Mouse (Mus musculus) limb, embryonic 12.5 days (tissue): ENCODE results near the gene Capns1. TPM values are rescaled to one million over a fixed set of nuclear protein-coding genes. Genes with fewer than 3 reads are reported as not detected.
"Not testable (repeated sequence)": the region's sequence is repeated elsewhere in the genome, so short reads cannot be mapped to it uniquely, and the experiment has no call there.

Experiments used
- ATAC-seq: fragments of 200-750 bp; cut with Nextera tagmentation; 2 replicates; pipeline ENCODE4 v1.8.0; 2017; ENCODE audit warnings: low read depth, moderate TSS enrichment; ENCODE audit not compliant: insufficient number of reproducible peaks, insufficient read depth, low FRiP score, low TSS enrichment
- H3K27ac ChIP-seq: fragments of 300-500 bp; sonication (generic); 2 replicates; pipeline ENCODE4 v1.5.1; 2016; ENCODE audit warnings: mild to moderate bottlenecking, moderate library complexity
- H3K27me3 ChIP-seq: fragments of 300-500 bp; sonication (generic); 2 replicates; pipeline ENCODE4 v1.6.1; 2016; ENCODE audit warnings: mild to moderate bottlenecking, moderate library complexity
- H3K36me3 ChIP-seq: fragments of 300-500 bp; sonication (generic); 2 replicates; pipeline ENCODE4 v1.6.1; 2016; ENCODE audit warnings: mild to moderate bottlenecking, moderate library complexity
- H3K4me1 ChIP-seq: fragments of 300-500 bp; sonication (generic); replicated peaks from 2 replicates; pipeline ENCODE4 v1.6.1; 2016
- H3K4me2 ChIP-seq: fragments of 300-500 bp; sonication (generic); 2 replicates; pipeline ENCODE4 v1.6.1; 2016; ENCODE audit warnings: mild to moderate bottlenecking, moderate library complexity
- H3K4me3 ChIP-seq: fragments of 300-500 bp; sonication (generic); replicated peaks from 2 replicates; pipeline ENCODE4 v1.5.1; 2016; ENCODE audit warnings: mild to moderate bottlenecking
- H3K9ac ChIP-seq: fragments of 300-500 bp; sonication (generic); replicated peaks from 2 replicates; pipeline ENCODE4 v1.6.1; 2016; ENCODE audit warnings: mild to moderate bottlenecking, moderate library complexity
- H3K9me3 ChIP-seq: fragments of 300-500 bp; sonication (generic); 2 replicates; pipeline ENCODE4 v1.6.1; 2016; ENCODE audit warnings: mild to moderate bottlenecking, moderate library complexity
- WGBS: fragments of 180-500 bp; shearing (Covaris S2); methylation state at CpG from one replicate; pipeline ENCODE4 v1.1.7; 2016; 5-methylcytosine and 5-hydroxymethylcytosine counted together
- polyA plus RNA-seq: library from polyadenylated mRNA; unstranded; fragments of >200 nt; fragmentation: Nextera tagmentation; extraction: Ambion mirVana; gene quantifications from 2 replicates; pipeline ENCODE4 v1.2.1, GENCODE M21; 2016

Gene Capns1
- polyA plus RNA-seq, 1 experiment from 2014 or later: 77.9 TPM

DNA sequence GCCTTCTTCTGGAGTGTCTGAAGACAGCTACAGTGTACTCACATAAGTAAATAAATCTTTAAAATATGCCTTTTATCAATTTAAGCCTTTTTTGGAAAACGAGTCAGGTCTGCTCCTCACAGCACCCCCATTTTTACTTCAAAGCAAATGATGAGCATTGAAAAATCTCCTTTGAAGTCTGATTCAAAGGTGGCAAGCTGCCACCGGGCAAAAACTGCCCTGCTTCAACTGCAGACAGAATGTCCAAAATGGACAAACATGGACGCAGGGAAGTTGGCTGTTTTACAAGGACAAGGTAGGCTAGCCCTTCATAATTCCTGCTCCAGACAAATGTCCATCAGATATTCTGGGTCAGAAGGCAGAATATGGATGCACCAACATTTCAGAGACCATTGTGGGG is 22.8 kb upstream of the Capns1 start:
- 86% methylated on average over 3 of the region's 3 CpGs for WGBS

DNA sequence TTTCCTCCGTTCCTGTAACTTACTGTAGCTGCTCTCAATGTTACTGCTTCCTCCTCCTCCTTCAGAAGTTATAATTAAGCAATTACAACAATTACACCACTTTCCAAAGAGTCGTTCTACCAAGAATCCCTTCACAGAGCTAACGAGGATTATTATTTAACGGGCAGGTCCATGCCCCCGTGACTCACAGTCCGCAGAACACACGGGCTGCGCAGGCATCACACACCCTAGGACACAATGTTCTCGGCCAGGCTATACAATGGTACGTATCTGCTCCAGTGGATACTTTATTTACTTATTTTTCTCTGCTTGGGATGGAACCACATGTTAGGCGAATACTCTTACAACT is 21.4 kb upstream of the Capns1 start:
- peak overlapping the region; percentile 49 for H3K4me3 ChIP-seq
- WGBS: 22% methylated on average over 11 of the region's 11 CpGs
- peaks cover 4% of the 10 kb centered on the region for H3K4me1 ChIP-seq
- H3K27ac ChIP-seq: peak overlapping the region; percentile 41; the same call in 1 of the 2 replicates
- no peaks in the 10 kb centered on the region for H3K27me3 ChIP-seq
- peak overlapping the region; percentile 57 for H3K9ac ChIP-seq
- H3K9me3 ChIP-seq: no peaks in the 10 kb centered on the region
- no peak for ATAC-seq
- H3K4me2 ChIP-seq: peak overlapping the region; percentile 92
- H3K36me3 ChIP-seq: peaks cover 29% of the 10 kb centered on the region

More for the DNA sequence above, 22.8 kb upstream of the Capns1 start:
- Histone ChIP-seq H3K4me2 (no peak overlapping the region), H3K9me3 (no peaks in the 10 kb centered on the region), H3K36me3 (peaks cover 42% of the 10 kb centered on the region), H3K4me3 (no peak overlapping the region), H3K27me3 (no peaks in the 10 kb centered on the region), H3K4me1 (peaks cover 4% of the 10 kb centered on the region), H3K9ac (no peak overlapping the region), H3K27ac (no peak overlapping the region)
- ATAC-seq: no peak

DNA sequence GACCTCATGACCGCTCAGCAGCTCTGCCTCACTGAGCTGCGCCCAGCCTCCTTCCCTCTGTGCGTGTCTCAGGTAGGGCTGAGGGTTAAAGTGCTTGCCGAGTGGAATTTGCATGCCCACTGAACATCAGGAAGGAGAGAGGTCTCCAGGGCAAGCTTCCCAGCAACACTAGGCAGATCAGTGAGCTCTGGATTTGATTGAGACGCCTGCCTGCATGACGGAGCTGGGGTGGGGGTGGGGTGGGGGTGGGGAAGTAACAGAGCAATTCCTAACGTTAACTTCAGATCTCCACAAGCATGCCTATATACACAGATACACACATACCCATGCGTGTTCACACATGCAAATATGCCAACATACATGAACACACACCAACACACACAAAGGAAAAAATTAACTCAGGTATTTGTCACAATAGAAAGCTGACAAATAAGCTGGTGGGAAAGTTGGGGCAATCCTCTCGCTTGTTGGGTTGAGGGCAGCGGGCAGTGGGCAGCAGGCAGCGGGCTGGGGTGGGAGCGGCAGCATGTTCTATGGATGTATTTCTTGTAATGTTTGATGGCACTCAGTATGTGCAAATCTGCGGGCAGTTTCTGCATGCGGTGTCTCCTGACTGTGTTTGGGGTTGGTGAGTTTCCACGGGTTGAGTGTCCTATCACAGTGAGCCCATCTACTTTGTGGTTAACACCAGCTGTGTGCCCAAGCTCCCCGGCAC is 20.8 kb upstream of the Capns1 start:
- Histone ChIP-seq H3K9me3 (no peaks in the 10 kb centered on the region), H3K4me1 (peaks cover 4% of the 10 kb centered on the region), H3K9ac (peak overlapping the region; percentile 57), H3K4me3 (peak overlapping the region; percentile 49), H3K4me2 (peak overlapping the region; percentile 92), H3K27ac (peak overlapping the region; percentile 62), H3K36me3 (peaks cover 24% of the 10 kb centered on the region), H3K27me3 (no peaks in the 10 kb centered on the region)
- 6% methylated on average over 16 of the region's 16 CpGs for WGBS
- ATAC-seq: peak; percentile 64; the same call in 1 of the 2 replicates

DNA sequence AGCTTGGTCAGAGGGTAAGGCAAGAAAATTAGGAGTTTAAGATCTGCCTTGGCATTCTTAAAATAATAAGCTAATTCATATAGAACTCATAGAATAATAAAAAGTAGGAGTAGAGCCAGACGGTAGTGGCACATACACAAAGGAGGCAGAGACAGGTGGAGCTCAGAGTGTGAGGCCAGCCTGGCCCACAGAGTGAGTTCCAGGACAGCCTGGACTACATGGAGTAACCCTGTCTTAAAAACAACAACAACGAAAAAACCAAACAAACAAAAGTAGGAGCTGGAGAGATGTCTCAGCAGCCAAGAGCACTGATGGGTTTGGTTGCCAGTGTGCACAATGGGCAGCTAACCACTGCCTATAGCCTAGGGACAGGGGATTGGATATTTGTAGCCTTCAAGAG is 18.7 kb upstream of the Capns1 start:
- H3K4me1 ChIP-seq: peaks cover 4% of the 10 kb centered on the region
- no peak overlapping the region for H3K9ac ChIP-seq
- no peaks in the 10 kb centered on the region for H3K27me3 ChIP-seq
- peaks cover 2% of the 10 kb centered on the region; the same call in 1 of the 2 replicates for H3K36me3 ChIP-seq
- H3K9me3 ChIP-seq: no peaks in the 10 kb centered on the region
- no peak overlapping the region for H3K4me2 ChIP-seq
- ATAC-seq: no peak
- WGBS: 74% methylated on average over 2 of the region's 2 CpGs
- no peak overlapping the region for H3K27ac ChIP-seq
- H3K4me3 ChIP-seq: no peak overlapping the region

DNA sequence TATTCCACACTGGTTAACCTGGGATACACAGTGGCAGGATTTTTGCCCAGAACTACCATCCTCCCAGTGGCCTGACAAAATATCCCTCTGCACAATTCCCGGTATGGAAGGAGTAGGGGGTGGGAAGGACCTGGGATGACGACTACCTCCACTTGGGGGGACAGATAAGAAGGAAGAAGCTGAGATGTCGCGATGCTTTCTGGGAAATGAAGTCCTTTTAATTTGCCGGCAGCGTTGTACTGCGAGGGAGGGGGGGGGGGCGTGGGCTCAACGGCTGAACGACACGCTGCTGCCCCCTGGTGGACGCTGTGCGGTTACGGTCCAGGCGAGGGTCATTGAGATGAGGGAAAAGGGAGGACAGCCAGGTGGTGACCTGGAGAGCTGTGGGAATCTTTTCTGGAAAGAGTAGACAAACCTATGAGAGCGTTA is 18.1 kb upstream of the Capns1 start:
- ATAC-seq: peak; percentile 60
- Histone ChIP-seq H3K9me3 (no peaks in the 10 kb centered on the region), H3K4me2 (peak overlapping the region; percentile 44), H3K4me1 (peaks cover 4% of the 10 kb centered on the region), H3K27ac (no peak overlapping the region), H3K27me3 (no peaks in the 10 kb centered on the region), H3K36me3 (no peaks in the 10 kb centered on the region), H3K4me3 (0 out of 2 replicates have a peak overlapping the region, but pooled peaks have one; percentile 12), H3K9ac (no peak overlapping the region)
- WGBS: 1% methylated on average over 16 of the region's 16 CpGs

DNA sequence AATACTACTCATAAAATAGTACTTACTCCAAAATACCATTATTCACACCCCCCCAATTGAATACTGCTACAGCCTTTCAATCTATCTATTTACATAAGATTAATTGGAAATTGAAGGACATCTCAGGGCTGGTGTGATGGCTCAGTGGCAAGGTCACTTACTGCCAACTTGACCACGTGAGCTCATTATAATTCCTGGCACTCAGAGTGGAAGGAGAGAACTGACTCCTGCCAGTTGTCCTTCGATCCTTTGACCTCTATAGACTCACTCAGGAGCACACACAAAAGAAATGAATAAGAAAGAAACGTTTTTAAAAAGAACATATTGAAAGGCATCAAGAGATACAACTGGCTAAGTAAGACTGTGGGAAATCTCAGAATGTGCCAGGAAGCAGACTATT is 17.3 kb upstream of the Capns1 start:
- 89% methylated on average over 3 of the region's 3 CpGs for WGBS
- H3K4me3 ChIP-seq: no peak overlapping the region

DNA sequence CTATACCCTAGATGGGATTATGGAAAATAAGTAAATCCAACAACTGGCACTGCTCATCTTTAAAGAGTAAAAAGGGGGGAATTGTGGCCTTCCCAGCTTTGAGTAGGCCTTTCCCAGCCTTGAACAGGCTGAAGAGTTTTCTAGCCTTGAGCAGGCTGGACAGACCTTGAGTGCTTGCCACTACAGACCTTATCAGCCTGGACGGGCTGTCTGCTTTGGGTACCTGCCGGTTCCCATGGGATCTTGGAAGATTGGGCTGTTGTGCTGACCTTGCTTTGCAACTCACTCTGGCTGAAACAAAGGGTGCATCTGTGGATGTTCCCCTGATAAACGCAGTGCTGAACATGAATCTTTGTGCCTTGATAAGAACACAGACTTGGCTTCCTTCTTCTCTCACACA is 15.3 kb upstream of the Capns1 start:
- Histone ChIP-seq H3K4me3 (no peak overlapping the region), H3K27me3 (no peaks in the 10 kb centered on the region), H3K4me1 (0 out of 2 replicates have a peak, but pooled peaks cover under 1% of the 10 kb centered on the region), H3K9ac (no peak overlapping the region), H3K4me2 (no peak overlapping the region), H3K27ac (no peak overlapping the region), H3K36me3 (no peaks in the 10 kb centered on the region), H3K9me3 (no peaks in the 10 kb centered on the region)
- no peak for ATAC-seq
- WGBS: 93% methylated on average over 3 of the region's 3 CpGs

More for the DNA sequence above, 17.3 kb upstream of the Capns1 start:
- H3K9ac ChIP-seq: no peak overlapping the region
- no peak overlapping the region for H3K4me2 ChIP-seq
- no peaks in the 10 kb centered on the region for H3K27me3 ChIP-seq
- H3K27ac ChIP-seq: no peak overlapping the region
- no peaks in the 10 kb centered on the region for H3K9me3 ChIP-seq
- H3K4me1 ChIP-seq: peaks cover 4% of the 10 kb centered on the region
- no peaks in the 10 kb centered on the region for H3K36me3 ChIP-seq
- no peak for ATAC-seq

DNA sequence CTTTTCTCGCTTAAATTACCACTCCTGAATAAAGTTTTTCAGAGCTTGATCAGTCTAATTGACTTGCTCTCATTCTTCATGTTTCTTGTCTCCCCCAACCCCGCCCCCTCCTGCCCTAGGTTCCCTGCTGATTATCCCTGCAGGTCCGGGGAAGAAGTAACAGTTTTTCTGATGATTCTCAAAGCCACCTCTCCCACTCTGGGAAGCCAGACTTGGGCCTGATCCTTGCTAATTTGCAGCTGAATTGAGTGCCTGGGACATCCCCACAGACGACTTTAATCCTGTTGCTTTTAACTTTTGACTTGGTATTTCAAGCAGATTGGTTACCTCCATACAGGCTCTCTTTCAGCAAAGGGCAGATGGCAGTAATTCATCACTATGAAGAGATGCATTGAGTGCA is 12.4 kb upstream of the Capns1 start:
- H3K4me1 ChIP-seq: no peaks in the 10 kb centered on the region
- no peaks in the 10 kb centered on the region for H3K27me3 ChIP-seq
- H3K27ac ChIP-seq: no peak overlapping the region
- no peak for ATAC-seq
- no peak overlapping the region for H3K9ac ChIP-seq
- WGBS: 23% methylated on average over 4 of the region's 4 CpGs
- H3K4me3 ChIP-seq: no peak overlapping the region
- no peaks in the 10 kb centered on the region for H3K36me3 ChIP-seq
- H3K9me3 ChIP-seq: no peaks in the 10 kb centered on the region
- H3K4me2 ChIP-seq: no peak overlapping the region

DNA sequence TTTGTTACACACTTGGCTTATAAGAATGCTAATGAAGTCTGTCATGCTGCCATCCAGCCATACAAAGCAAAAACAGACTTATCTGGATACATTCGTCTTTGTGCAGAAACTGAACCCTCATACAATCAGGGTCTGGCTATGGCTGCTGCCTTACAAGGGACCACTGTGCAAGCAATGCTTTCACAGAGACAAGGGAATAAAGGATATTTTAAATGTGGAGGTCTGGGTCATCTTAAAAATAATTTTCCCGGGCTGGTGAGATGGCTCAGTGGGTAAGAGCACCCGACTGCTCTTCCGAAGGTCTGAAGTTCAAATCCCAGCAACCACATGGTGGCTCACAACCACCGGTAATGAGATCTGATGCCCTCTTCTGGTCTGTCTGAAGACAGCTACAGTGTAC is 7.8 kb upstream of the Capns1 start:
- not testable (repeated sequence) for H3K4me3 ChIP-seq, H3K4me2 ChIP-seq, H3K9me3 ChIP-seq, H3K9ac ChIP-seq, ATAC-seq, H3K36me3 ChIP-seq, H3K27me3 ChIP-seq, H3K4me1 ChIP-seq, H3K27ac ChIP-seq
- WGBS: 50% methylated on average over 5 of the region's 5 CpGs

DNA sequence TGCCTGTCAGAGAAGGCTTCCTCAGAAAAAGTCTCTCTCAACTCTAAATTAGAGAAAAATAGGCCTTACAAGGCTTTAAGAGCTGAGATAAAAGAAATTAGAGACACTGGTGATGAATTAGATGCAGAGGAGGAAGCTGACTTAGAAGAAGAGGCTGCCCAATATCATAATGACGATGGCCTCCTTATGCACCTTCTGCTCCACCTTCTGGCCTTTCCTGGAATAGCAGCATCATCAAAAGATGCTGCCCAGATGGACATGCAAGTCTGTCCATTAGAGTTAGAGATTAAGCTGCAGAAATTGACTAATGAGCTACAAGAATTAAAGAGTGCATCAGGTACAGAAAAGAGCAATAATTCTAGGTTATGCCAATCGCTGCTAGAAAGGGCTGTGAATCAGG is 6.8 kb upstream of the Capns1 start:
- no peaks in the 10 kb centered on the region for H3K9me3 ChIP-seq
- WGBS: 5% methylated on average over 2 of the region's 2 CpGs
- H3K9ac ChIP-seq: no peak overlapping the region
- H3K36me3 ChIP-seq: no peaks in the 10 kb centered on the region
- H3K4me2 ChIP-seq: no peak overlapping the region
- no peak overlapping the region for H3K27ac ChIP-seq
- H3K27me3 ChIP-seq: no peaks in the 10 kb centered on the region
- H3K4me1 ChIP-seq: peaks cover 7% of the 10 kb centered on the region; the same call in 1 of the 2 replicates
- no peak overlapping the region for H3K4me3 ChIP-seq
- no peak for ATAC-seq

DNA sequence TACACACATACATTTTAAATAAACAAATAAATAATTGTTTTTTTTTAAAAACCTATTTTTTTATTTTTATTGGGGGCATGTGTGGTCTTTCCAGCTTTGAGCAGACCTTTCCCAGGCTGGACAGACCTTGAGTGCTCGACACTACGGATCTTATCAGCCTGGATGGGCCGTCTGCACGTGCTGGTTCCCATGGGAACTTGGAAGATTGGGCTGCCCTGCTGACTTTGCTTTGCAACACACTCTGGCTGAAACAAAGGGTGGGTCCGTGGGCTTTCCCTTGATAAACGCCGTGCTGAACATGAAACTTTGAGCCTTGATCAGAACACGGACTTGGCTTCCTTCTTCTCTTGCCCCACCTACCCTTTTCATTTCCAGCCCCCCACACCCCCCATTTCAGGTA is 5.8 kb upstream of the Capns1 start:
- ATAC-seq: no peak
- no peaks in the 10 kb centered on the region for H3K27me3 ChIP-seq
- no peaks in the 10 kb centered on the region for H3K9me3 ChIP-seq
- H3K9ac ChIP-seq: no peak overlapping the region
- H3K4me2 ChIP-seq: no peak overlapping the region
- H3K27ac ChIP-seq: no peak overlapping the region
- H3K4me1 ChIP-seq: peaks cover 11% of the 10 kb centered on the region
- no peaks in the 10 kb centered on the region for H3K36me3 ChIP-seq
- H3K4me3 ChIP-seq: no peak overlapping the region
- 64% methylated on average over 8 of the region's 8 CpGs for WGBS
